Mouse (Mus musculus): Measurements from ENCODE around the gene Grip1. TPM values are rescaled to one million over a fixed set of nuclear protein-coding genes. Genes with fewer than 3 reads are reported as not detected.

The Grip1 gene
- polyA plus RNA-seq, 1 experiment from 2014 or later, result 0.87 TPM

- WGBS, result 92% methylated on average over 5 of the region's 5 CpGs
- H3K9me3 ChIP-seq (ENCODE audit: control insufficient read depth, low read length), result no peaks in the 10 kb centered on the region
- TF ChIP-seq CTCF (IDR thresholded peaks at IDR 0.05; ENCODE audit: low read depth) (no peak), EP300 (optimal IDR thresholded peaks at IDR 0.05) (no peak)
- DNase-seq (ENCODE audit: low spot score) (no peak), ATAC-seq (ENCODE audit: low FRiP score, low TSS enrichment) (no peak)
- no peak overlapping the region for H3K9ac ChIP-seq (ENCODE audit: low read length)
- H3K27ac ChIP-seq (replicated peaks), result no peak overlapping the region
- no peak overlapping the region for H3K4me3 ChIP-seq (ENCODE audit: low read depth, low read length)
- H3K4me1 ChIP-seq (replicated peaks; ENCODE audit: control insufficient read depth, insufficient read depth), result no peaks in the 10 kb centered on the region
- H3K27me3 ChIP-seq (ENCODE audit: control insufficient read depth, insufficient read depth, low read length), result no peaks in the 10 kb centered on the region
- no peaks in the 10 kb centered on the region for H3K36me3 ChIP-seq (ENCODE audit: control insufficient read depth, insufficient read depth, low read length)
- H3K4me2 ChIP-seq (replicated peaks; ENCODE audit: low read depth), result no peak overlapping the region
Measured at GRCm38 (mm10) chr10:120038194-120038593, 584.6 kb downstream of the Grip1 start.

GRCm38 (mm10) chr10:120044237-120044636 lies 590.6 kb downstream of the Grip1 start:
- TF ChIP-seq EP300 (optimal IDR thresholded peaks at IDR 0.05) (no peak), CTCF (IDR thresholded peaks at IDR 0.05; ENCODE audit: low read depth) (no peak)
- H3K27ac ChIP-seq (replicated peaks), result no peak overlapping the region
- H3K4me1 ChIP-seq (replicated peaks; ENCODE audit: control insufficient read depth, insufficient read depth), result no peaks in the 10 kb centered on the region
- H3K27me3 ChIP-seq (ENCODE audit: control insufficient read depth, insufficient read depth, low read length), result no peaks in the 10 kb centered on the region
- no peak overlapping the region for H3K9ac ChIP-seq (ENCODE audit: low read length)
- 90% methylated on average over 6 of the region's 6 CpGs for WGBS
- H3K4me2 ChIP-seq (replicated peaks; ENCODE audit: low read depth), result no peak overlapping the region
- no peaks in the 10 kb centered on the region for H3K36me3 ChIP-seq (ENCODE audit: control insufficient read depth, insufficient read depth, low read length)
- no peaks in the 10 kb centered on the region for H3K9me3 ChIP-seq (ENCODE audit: control insufficient read depth, low read length)
- DNase-seq (ENCODE audit: low spot score) (no peak), ATAC-seq (ENCODE audit: low FRiP score, low TSS enrichment) (no peak)
- H3K4me3 ChIP-seq (ENCODE audit: low read depth, low read length), result no peak overlapping the region

GRCm38 (mm10) chr10:120044714-120045234 lies 591.1 kb downstream of the Grip1 start:
- DNase-seq (ENCODE audit: low spot score) (no peak), ATAC-seq (ENCODE audit: low FRiP score, low TSS enrichment) (no peak)
- Histone ChIP-seq H3K27me3 (ENCODE audit: control insufficient read depth, insufficient read depth, low read length) (no peaks in the 10 kb centered on the region), H3K9me3 (ENCODE audit: control insufficient read depth, low read length) (no peaks in the 10 kb centered on the region), H3K27ac (replicated peaks) (no peak overlapping the region), H3K9ac (ENCODE audit: low read length) (no peak overlapping the region), H3K4me3 (ENCODE audit: low read depth, low read length) (no peak overlapping the region), H3K4me1 (replicated peaks; ENCODE audit: control insufficient read depth, insufficient read depth) (no peaks in the 10 kb centered on the region), H3K36me3 (ENCODE audit: control insufficient read depth, insufficient read depth, low read length) (no peaks in the 10 kb centered on the region), H3K4me2 (replicated peaks; ENCODE audit: low read depth) (no peak overlapping the region)
- 90% methylated on average over 2 of the region's 2 CpGs for WGBS
- no peak for TF ChIP-seq CTCF (IDR thresholded peaks at IDR 0.05; ENCODE audit: low read depth)
- no peak for TF ChIP-seq EP300 (optimal IDR thresholded peaks at IDR 0.05)

GRCm38 (mm10) chr10:120060579-120061237 lies 607.1 kb downstream of the Grip1 start:
- no peaks in the 10 kb centered on the region for H3K27me3 ChIP-seq (ENCODE audit: control insufficient read depth, insufficient read depth, low read length)
- H3K4me3 ChIP-seq (ENCODE audit: low read depth, low read length), result no peak overlapping the region
- no peak overlapping the region for H3K9ac ChIP-seq (ENCODE audit: low read length)
- DNase-seq (ENCODE audit: low spot score) (no peak), ATAC-seq (ENCODE audit: low FRiP score, low TSS enrichment) (no peak)
- no peak overlapping the region for H3K4me2 ChIP-seq (replicated peaks; ENCODE audit: low read depth)
- H3K27ac ChIP-seq (replicated peaks), result no peak overlapping the region
- no peak for TF ChIP-seq EP300 (optimal IDR thresholded peaks at IDR 0.05)
- H3K9me3 ChIP-seq (ENCODE audit: control insufficient read depth, low read length), result no peaks in the 10 kb centered on the region
- no peaks in the 10 kb centered on the region for H3K4me1 ChIP-seq (replicated peaks; ENCODE audit: control insufficient read depth, insufficient read depth)
- WGBS, result 64% methylated on average over 10 of the region's 10 CpGs
- no peaks in the 10 kb centered on the region for H3K36me3 ChIP-seq (ENCODE audit: control insufficient read depth, insufficient read depth, low read length)

- no peak overlapping the region for H3K4me2 ChIP-seq (replicated peaks; ENCODE audit: low read depth)
- H3K4me3 ChIP-seq (ENCODE audit: low read depth, low read length), result no peak overlapping the region
- no peak overlapping the region for H3K27ac ChIP-seq (replicated peaks)
- no peaks in the 10 kb centered on the region for H3K36me3 ChIP-seq (ENCODE audit: control insufficient read depth, insufficient read depth, low read length)
- ATAC-seq (ENCODE audit: low FRiP score, low TSS enrichment) (no peak), DNase-seq (ENCODE audit: low spot score) (peak; percentile 24)
- WGBS, result 71% methylated on average over 24 of the region's 24 CpGs
- no peak overlapping the region for H3K9ac ChIP-seq (ENCODE audit: low read length)
- no peaks in the 10 kb centered on the region for H3K9me3 ChIP-seq (ENCODE audit: control insufficient read depth, low read length)
- no peaks in the 10 kb centered on the region for H3K27me3 ChIP-seq (ENCODE audit: control insufficient read depth, insufficient read depth, low read length)
- no peak for TF ChIP-seq CTCF (IDR thresholded peaks at IDR 0.05; ENCODE audit: low read depth)
- no peak for TF ChIP-seq EP300 (optimal IDR thresholded peaks at IDR 0.05)
- no peaks in the 10 kb centered on the region for H3K4me1 ChIP-seq (replicated peaks; ENCODE audit: control insufficient read depth, insufficient read depth)
Measured at GRCm38 (mm10) chr10:120061238-120062130, 607.9 kb downstream of the Grip1 start.

GRCm38 (mm10) chr10:120064424-120064823 lies 610.8 kb downstream of the Grip1 start:
- Histone ChIP-seq H3K4me1 (replicated peaks; ENCODE audit: control insufficient read depth, insufficient read depth) (no peaks in the 10 kb centered on the region), H3K27ac (replicated peaks) (no peak overlapping the region), H3K4me3 (ENCODE audit: low read depth, low read length) (no peak overlapping the region), H3K4me2 (replicated peaks; ENCODE audit: low read depth) (no peak overlapping the region), H3K36me3 (ENCODE audit: control insufficient read depth, insufficient read depth, low read length) (no peaks in the 10 kb centered on the region), H3K27me3 (ENCODE audit: control insufficient read depth, insufficient read depth, low read length) (no peaks in the 10 kb centered on the region), H3K9ac (ENCODE audit: low read length) (no peak overlapping the region), H3K9me3 (ENCODE audit: control insufficient read depth, low read length) (no peaks in the 10 kb centered on the region)
- DNase-seq (ENCODE audit: low spot score), result peak; percentile 67
- no peak for ATAC-seq (ENCODE audit: low FRiP score, low TSS enrichment)
- WGBS, result 27% methylated on average over 5 of the region's 5 CpGs
- TF ChIP-seq CTCF (IDR thresholded peaks at IDR 0.05; ENCODE audit: low read depth) (peak; percentile 91), EP300 (optimal IDR thresholded peaks at IDR 0.05) (no peak)

All from stomach, postnatal 0 days (tissue).